Mouse (Mus musculus) midbrain, embryonic 15.5 days (tissue): Measurements from ENCODE around the gene Arsg. TPM values are rescaled to one million over a fixed set of nuclear protein-coding genes. Genes with fewer than 3 reads are reported as not detected.

Experiments
- ATAC-seq: fragments of 200-750 bp; cut with Nextera tagmentation; replicated peaks from 2 replicates; pipeline ENCODE4 v1.8.0; 2017; ENCODE audit warnings: moderate TSS enrichment
- H3K27ac ChIP-seq: fragments of 300-500 bp; sonication (generic); 2 replicates; pipeline ENCODE4 v1.5.1; 2015; ENCODE audit warnings: mild to moderate bottlenecking, inconsistent platforms
- H3K27me3 ChIP-seq: fragments of 300-500 bp; sonication (generic); replicated peaks from 2 replicates; pipeline ENCODE4 v1.6.1; 2015; ENCODE audit warnings: inconsistent platforms
- H3K36me3 ChIP-seq: fragments of 300-500 bp; sonication (generic); replicated peaks from 2 replicates; pipeline ENCODE4 v1.6.1; 2015; ENCODE audit warnings: inconsistent platforms
- H3K4me1 ChIP-seq: fragments of 300-500 bp; sonication (generic); 2 replicates; pipeline ENCODE4 v1.6.1; 2015; ENCODE audit warnings: inconsistent platforms
- H3K4me2 ChIP-seq: fragments of 300-500 bp; sonication (generic); 2 replicates; pipeline ENCODE4 v1.6.1; 2015; ENCODE audit warnings: inconsistent platforms, mild to moderate bottlenecking, moderate library complexity
- H3K4me3 ChIP-seq: fragments of 300-500 bp; sonication (generic); 2 replicates; pipeline ENCODE4 v1.5.1; 2015; ENCODE audit warnings: mild to moderate bottlenecking, inconsistent platforms
- H3K9ac ChIP-seq: fragments of 300-500 bp; sonication (generic); 2 replicates; pipeline ENCODE4 v1.6.1; 2015; ENCODE audit warnings: mild to moderate bottlenecking, inconsistent platforms
- H3K9me3 ChIP-seq: fragments of 300-500 bp; sonication (generic); 2 replicates; pipeline ENCODE4 v1.6.1; 2016; ENCODE audit warnings: inconsistent platforms
- WGBS: fragments of 180-500 bp; shearing (Covaris S2); methylation state at CpG from one replicate; pipeline ENCODE4 v1.1.7; 2015; ENCODE audit warnings: mixed read lengths; 5-methylcytosine and 5-hydroxymethylcytosine counted together
- polyA plus RNA-seq: library from polyadenylated mRNA; unstranded; fragments of >200 nt; fragmentation: Nextera tagmentation; extraction: Ambion mirVana; gene quantifications from 2 replicates; pipeline ENCODE4 v1.2.1, GENCODE M21; 2015

Gene Arsg
- polyA plus RNA-seq, 1 experiment from 2014 or later, result 3.7 TPM

- no peaks in the 10 kb centered on the region for H3K27me3 ChIP-seq
- H3K4me2 ChIP-seq, result no peak overlapping the region
- H3K4me3 ChIP-seq, result no peak overlapping the region
- H3K4me1 ChIP-seq, result no peaks in the 10 kb centered on the region
- no peak for ATAC-seq
- 79% methylated on average over 3 of the region's 3 CpGs for WGBS
- H3K9me3 ChIP-seq, result no peaks in the 10 kb centered on the region
- H3K36me3 ChIP-seq, result no peaks in the 10 kb centered on the region
- H3K9ac ChIP-seq, result no peak overlapping the region
- H3K27ac ChIP-seq, result no peak overlapping the region
Observed at GRCm38 (mm10) chr11:109561445-109561844, 88.3 kb downstream of the Arsg start.

- Histone ChIP-seq H3K4me1 (no peaks in the 10 kb centered on the region), H3K4me3 (no peak overlapping the region), H3K4me2 (no peak overlapping the region), H3K36me3 (no peaks in the 10 kb centered on the region), H3K27ac (no peak overlapping the region), H3K27me3 (no peaks in the 10 kb centered on the region), H3K9me3 (no peaks in the 10 kb centered on the region), H3K9ac (no peak overlapping the region)
- 88% methylated on average over 4 of the region's 4 CpGs for WGBS
- ATAC-seq, result no peak
Observed at GRCm38 (mm10) chr11:109563708-109564107, 90.5 kb downstream of the Arsg start.

- ATAC-seq, result no peak
- H3K36me3 ChIP-seq, result no peaks in the 10 kb centered on the region
- no peaks in the 10 kb centered on the region for H3K27me3 ChIP-seq
- no peaks in the 10 kb centered on the region for H3K9me3 ChIP-seq
- no peak overlapping the region for H3K4me3 ChIP-seq
- no peak overlapping the region for H3K9ac ChIP-seq
- H3K4me1 ChIP-seq, result no peaks in the 10 kb centered on the region
- H3K4me2 ChIP-seq, result no peak overlapping the region
- 81% methylated on average over 15 of the region's 15 CpGs for WGBS
- no peak overlapping the region for H3K27ac ChIP-seq
Observed at GRCm38 (mm10) chr11:109564466-109565214, 91.5 kb downstream of the Arsg start.

- Histone ChIP-seq H3K9ac (no peak overlapping the region), H3K4me1 (no peaks in the 10 kb centered on the region), H3K4me3 (no peak overlapping the region), H3K27ac (no peak overlapping the region), H3K9me3 (no peaks in the 10 kb centered on the region), H3K27me3 (no peaks in the 10 kb centered on the region), H3K4me2 (no peak overlapping the region), H3K36me3 (no peaks in the 10 kb centered on the region)
- ATAC-seq, result no peak
- 52% methylated on average over 12 of the region's 12 CpGs for WGBS
Observed at GRCm38 (mm10) chr11:109569007-109569618, 95.9 kb downstream of the Arsg start.

- no peaks in the 10 kb centered on the region for H3K27me3 ChIP-seq
- no peak overlapping the region for H3K9ac ChIP-seq
- ATAC-seq, result no peak
- no peak overlapping the region for H3K4me3 ChIP-seq
- 80% methylated on average over 7 of the region's 7 CpGs for WGBS
- H3K27ac ChIP-seq, result no peak overlapping the region
- no peaks in the 10 kb centered on the region for H3K9me3 ChIP-seq
- H3K36me3 ChIP-seq, result no peaks in the 10 kb centered on the region
- no peaks in the 10 kb centered on the region for H3K4me1 ChIP-seq
- H3K4me2 ChIP-seq, result no peak overlapping the region
Observed at GRCm38 (mm10) chr11:109569809-109570208, 96.6 kb downstream of the Arsg start.

GRCm38 (mm10) chr11:109572051-109572450 lies 98.9 kb downstream of the Arsg start:
- no peaks in the 10 kb centered on the region for H3K9me3 ChIP-seq
- no peaks in the 10 kb centered on the region for H3K4me1 ChIP-seq
- H3K9ac ChIP-seq, result no peak overlapping the region
- 86% methylated on average over 11 of the region's 11 CpGs for WGBS
- no peaks in the 10 kb centered on the region for H3K36me3 ChIP-seq
- no peak for ATAC-seq
- H3K27ac ChIP-seq, result no peak overlapping the region
- H3K4me2 ChIP-seq, result no peak overlapping the region
- no peak overlapping the region for H3K4me3 ChIP-seq
- no peaks in the 10 kb centered on the region for H3K27me3 ChIP-seq

GRCm38 (mm10) chr11:109574604-109575003 lies 101.4 kb downstream of the Arsg start:
- Histone ChIP-seq H3K9ac (no peak overlapping the region), H3K27me3 (no peaks in the 10 kb centered on the region), H3K27ac (no peak overlapping the region), H3K36me3 (no peaks in the 10 kb centered on the region), H3K4me2 (no peak overlapping the region), H3K4me3 (no peak overlapping the region), H3K4me1 (no peaks in the 10 kb centered on the region), H3K9me3 (no peaks in the 10 kb centered on the region)
- WGBS, result 80% methylated on average over 2 of the region's 2 CpGs
- no peak for ATAC-seq

- Histone ChIP-seq H3K4me1 (no peaks in the 10 kb centered on the region), H3K4me3 (no peak overlapping the region), H3K4me2 (no peak overlapping the region), H3K27me3 (no peaks in the 10 kb centered on the region), H3K9ac (no peak overlapping the region), H3K9me3 (no peaks in the 10 kb centered on the region), H3K27ac (no peak overlapping the region), H3K36me3 (no peaks in the 10 kb centered on the region)
- 90% methylated on average over 6 of the region's 6 CpGs for WGBS
- no peak for ATAC-seq
Observed at GRCm38 (mm10) chr11:109575832-109576231, 102.7 kb downstream of the Arsg start.

- H3K9me3 ChIP-seq, result no peaks in the 10 kb centered on the region
- 78% methylated on average over 3 of the region's 3 CpGs for WGBS
- H3K4me1 ChIP-seq, result no peaks in the 10 kb centered on the region
- H3K4me3 ChIP-seq, result no peak overlapping the region
- H3K27ac ChIP-seq, result no peak overlapping the region
- H3K27me3 ChIP-seq, result no peaks in the 10 kb centered on the region
- H3K4me2 ChIP-seq, result no peak overlapping the region
- ATAC-seq, result no peak
- no peaks in the 10 kb centered on the region for H3K36me3 ChIP-seq
- no peak overlapping the region for H3K9ac ChIP-seq
Observed at GRCm38 (mm10) chr11:109578536-109578935, 105.4 kb downstream of the Arsg start.

- Histone ChIP-seq H3K4me1 (no peaks in the 10 kb centered on the region), H3K4me3 (no peak overlapping the region), H3K9ac (no peak overlapping the region), H3K27me3 (no peaks in the 10 kb centered on the region), H3K27ac (no peak overlapping the region), H3K4me2 (no peak overlapping the region), H3K36me3 (no peaks in the 10 kb centered on the region), H3K9me3 (no peaks in the 10 kb centered on the region)
- ATAC-seq, result no peak
- 81% methylated on average over 9 of the region's 9 CpGs for WGBS
Observed at GRCm38 (mm10) chr11:109579999-109580398, 106.8 kb downstream of the Arsg start.

- Histone ChIP-seq H3K27me3 (no peaks in the 10 kb centered on the region), H3K4me2 (no peak overlapping the region), H3K4me3 (no peak overlapping the region), H3K36me3 (no peaks in the 10 kb centered on the region), H3K4me1 (no peaks in the 10 kb centered on the region), H3K9me3 (no peaks in the 10 kb centered on the region), H3K27ac (no peak overlapping the region), H3K9ac (no peak overlapping the region)
- no peak for ATAC-seq
- 85% methylated on average over 14 of the region's 14 CpGs for WGBS
Observed at GRCm38 (mm10) chr11:109583986-109584385, 110.8 kb downstream of the Arsg start.

GRCm38 (mm10) chr11:109584843-109585713 lies 111.9 kb downstream of the Arsg start:
- H3K4me1 ChIP-seq, result no peaks in the 10 kb centered on the region

More at GRCm38 (mm10) chr11:109584843-109585713, 111.9 kb downstream of the Arsg start:
- no peaks in the 10 kb centered on the region for H3K27me3 ChIP-seq
- no peak overlapping the region for H3K27ac ChIP-seq
- H3K9ac ChIP-seq, result no peak overlapping the region
- WGBS, result 45% methylated on average over 11 of the region's 11 CpGs
- no peaks in the 10 kb centered on the region for H3K9me3 ChIP-seq
- no peaks in the 10 kb centered on the region for H3K36me3 ChIP-seq
- peak; percentile 63; the same call in 1 of the 2 replicates for ATAC-seq
- no peak overlapping the region for H3K4me3 ChIP-seq
- no peak overlapping the region for H3K4me2 ChIP-seq
